Mouse (Mus musculus) gastrocnemius, postnatal 4 days (tissue): ENCODE results near the gene Ece1. TPM values are rescaled to one million over a fixed set of nuclear protein-coding genes. Genes with fewer than 3 reads are reported as not detected.

Source experiments
- DNase-seq, 2 experiments: peaks; one replicate each; pipeline ENCODE4 v3.0.0; 2021 to 2022; ENCODE audit warnings: low spot score in 2 of 2, mixed read lengths in 2 of 2
- total RNA-seq, 2 experiments: library from RNA; stranded (reverse); gene quantifications; 2 replicates each; pipeline ENCODE4 v1.2.3; 2021

The Ece1 gene
- total RNA-seq, 2 experiments from 2014 or later = 64.1 to 73.4 TPM

DNA sequence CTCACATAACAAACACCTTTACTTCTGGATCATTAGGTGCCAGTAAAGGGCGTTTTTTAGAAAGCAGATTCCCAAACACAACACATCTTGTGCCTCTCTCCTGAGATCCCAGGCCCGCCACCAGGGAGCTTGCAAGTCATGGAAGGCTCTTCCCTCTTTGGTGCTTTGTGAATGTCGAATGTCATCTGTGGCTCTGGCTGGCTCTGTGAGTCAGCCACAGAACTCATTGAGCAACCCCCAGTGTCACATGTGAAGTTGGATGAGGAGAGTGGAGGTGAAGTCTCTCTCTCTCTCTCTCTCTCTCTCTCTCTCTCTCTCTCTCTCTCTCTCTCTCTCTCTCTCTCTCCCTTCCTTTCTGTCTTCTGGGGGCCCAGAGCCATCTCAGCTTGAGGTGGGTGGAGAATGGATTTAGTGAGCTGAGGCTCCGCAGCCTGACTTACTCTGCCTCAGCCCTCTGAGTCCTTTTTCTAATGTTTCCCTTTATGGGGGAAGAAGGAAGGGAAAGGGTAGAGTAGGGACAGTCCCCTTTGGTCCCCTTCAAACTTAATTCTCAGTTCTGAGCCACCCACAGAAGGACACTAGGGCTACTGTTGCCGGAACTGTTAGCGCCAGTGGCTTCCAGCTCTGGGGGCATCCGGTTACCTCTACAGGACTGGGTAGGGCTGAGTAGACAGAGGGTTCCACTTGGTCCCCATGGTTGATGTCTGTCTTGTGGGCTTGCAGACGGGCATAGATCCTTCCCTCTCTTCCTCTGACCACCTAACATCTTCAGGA, 17.5 kb downstream of the Ece1 start:
- DNase-seq = no peak

DNA sequence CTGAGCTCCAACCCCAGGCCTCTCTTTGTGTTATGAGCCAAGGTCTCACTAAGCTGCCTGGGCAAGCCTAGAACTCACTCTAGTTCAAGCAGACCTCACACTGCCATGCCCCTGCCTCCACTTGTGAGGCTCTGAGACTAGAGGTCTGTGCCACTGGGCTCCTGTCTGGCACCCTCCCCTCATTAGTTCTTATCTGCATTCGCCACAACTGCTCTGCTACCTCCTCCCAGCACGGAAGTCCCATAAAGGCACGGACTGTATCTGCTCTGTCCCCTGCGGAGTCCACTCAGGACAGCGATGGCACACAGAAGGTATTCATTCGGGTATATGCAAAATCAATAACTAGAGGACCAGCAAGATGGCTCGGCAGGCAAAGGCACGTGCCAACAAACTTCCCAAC, 19.4 kb downstream of the Ece1 start:
- DNase-seq = no peak

GRCm38 (mm10) chr4:137882663-137883062, 20.6 kb downstream of the Ece1 start:
- DNase-seq = peak in 1 of 2 experiments; percentile 65

DNA sequence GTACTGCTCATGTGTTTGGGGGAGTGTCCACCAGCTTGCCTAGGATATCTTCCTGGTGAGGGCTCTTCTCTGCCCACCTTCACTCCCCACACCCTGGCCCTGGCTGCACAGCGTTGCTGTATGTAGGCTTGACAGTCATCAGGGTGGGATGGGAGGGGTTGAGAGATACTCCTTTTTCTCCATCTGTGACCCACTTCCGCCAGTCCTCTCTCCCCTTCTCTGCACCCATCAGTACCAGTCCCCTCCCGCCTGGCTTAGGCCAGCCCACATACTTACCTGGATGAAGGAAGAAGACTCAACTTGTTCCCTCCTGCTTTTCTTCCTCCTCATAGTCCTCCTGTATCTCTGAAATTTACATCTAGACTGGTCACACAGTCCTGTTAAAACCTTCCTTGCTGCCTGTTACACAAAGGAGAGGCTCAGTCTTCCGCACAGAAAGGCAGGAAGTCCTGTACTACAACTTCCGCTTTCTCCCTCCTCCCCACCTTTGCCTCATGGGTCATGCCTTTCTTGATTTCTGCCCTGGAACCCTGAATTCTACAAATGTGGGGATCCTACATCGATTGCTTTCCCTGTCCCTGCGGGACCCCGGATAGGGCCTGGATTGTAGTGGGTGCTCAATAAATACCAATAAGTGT, 21.6 kb downstream of the Ece1 start:
- DNase-seq = no peak

GRCm38 (mm10) chr4:137887337-137887992, 25.4 kb downstream of the Ece1 start:
- no peak for DNase-seq

DNA sequence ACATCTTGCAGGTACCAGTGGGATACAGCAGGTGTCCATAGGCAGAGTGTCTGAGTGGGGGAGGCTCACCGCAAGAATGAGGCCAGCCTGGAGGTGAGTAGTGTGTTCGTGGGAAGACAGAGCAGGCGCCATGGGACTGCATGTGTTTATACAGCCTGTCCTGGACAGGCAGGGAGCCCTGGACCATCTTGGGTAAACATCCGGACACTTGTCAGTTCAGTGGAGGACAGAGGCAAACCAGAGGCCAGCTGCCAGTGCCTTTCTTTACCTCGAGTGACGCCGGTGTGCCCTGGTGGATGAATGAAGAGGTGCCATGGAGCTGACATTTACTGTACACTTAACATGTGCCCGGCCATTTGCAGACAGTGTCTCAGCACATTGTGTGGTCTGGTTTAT, 26.0 kb downstream of the Ece1 start:
- no peak for DNase-seq

DNA sequence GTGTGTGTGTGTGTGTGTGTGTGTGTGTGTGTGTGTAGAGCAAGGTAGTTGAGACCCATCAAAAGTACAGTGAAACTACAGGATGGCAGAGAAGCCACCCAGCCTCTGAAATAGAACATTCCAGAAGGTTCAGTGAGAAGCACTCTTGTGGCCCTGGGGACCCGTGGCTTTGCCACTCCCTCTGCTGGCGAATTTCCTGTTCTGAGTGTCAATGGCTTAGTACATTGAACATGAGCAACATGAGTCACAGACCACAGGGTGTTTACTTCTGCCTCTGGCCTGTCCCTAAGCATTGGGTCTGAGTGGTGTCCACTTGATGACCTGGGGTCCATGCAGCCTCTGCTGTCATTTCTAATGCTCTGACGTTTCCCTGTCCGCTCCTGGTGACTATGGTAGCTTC, 28.6 kb downstream of the Ece1 start:
- no peak for DNase-seq

GRCm38 (mm10) chr4:137891553-137892145, 29.6 kb downstream of the Ece1 start:
- DNase-seq = no peak

DNA sequence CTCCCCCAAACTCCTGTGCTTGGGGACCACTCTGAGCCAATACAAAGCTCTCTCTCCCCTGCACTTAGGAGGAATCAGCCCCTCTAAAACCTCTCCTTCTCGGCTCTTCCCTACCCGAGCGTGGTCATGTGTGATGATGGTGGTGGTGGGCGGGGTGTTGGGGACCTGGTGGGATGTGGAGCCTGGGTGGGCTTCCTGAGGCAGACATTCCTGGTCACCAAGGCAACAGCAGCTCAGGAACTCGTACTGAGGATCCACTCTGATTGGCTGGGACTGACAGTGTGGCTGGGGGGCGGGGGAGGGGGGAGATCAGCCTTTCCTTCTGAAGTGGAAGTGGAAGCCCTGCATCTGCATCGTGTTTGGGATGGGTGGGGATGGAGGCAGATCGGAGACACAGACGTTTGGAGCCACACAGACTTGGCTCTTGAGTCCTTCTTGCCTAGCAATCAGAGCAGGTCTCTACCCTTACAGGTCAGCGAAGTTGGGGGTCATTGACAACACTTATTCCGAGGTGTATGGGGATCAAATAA, 30.7 kb downstream of the Ece1 start:
- DNase-seq = no peak

GRCm38 (mm10) chr4:137896612-137897297, 34.7 kb downstream of the Ece1 start:
- no peak for DNase-seq

- DNase-seq = peak; percentile 64 to 83
Observed at GRCm38 (mm10) chr4:137897298-137897612, 35.2 kb downstream of the Ece1 start.

DNA sequence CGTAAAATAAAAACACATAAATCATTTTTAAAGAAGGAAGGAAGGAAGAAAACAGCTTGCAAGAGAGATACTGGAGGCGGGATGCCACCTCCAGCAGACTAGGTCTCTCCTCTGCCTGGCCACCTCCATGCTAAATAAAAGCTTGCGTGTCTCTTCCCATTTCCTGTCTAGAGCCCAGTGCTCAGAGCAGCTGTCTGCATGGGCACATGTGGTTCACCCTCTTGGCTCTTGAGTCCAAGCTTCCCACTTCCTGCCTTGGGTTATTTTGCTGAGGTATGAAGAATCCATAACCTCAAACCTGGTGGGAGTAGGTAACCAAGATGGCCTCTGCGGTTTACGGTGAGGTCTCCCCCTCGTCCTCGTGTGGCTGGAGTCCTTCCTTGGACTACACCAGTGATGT, 36.5 kb downstream of the Ece1 start:
- DNase-seq = no peak

- no peak for DNase-seq
Observed at GRCm38 (mm10) chr4:137902268-137902667, 40.2 kb downstream of the Ece1 start.

DNA sequence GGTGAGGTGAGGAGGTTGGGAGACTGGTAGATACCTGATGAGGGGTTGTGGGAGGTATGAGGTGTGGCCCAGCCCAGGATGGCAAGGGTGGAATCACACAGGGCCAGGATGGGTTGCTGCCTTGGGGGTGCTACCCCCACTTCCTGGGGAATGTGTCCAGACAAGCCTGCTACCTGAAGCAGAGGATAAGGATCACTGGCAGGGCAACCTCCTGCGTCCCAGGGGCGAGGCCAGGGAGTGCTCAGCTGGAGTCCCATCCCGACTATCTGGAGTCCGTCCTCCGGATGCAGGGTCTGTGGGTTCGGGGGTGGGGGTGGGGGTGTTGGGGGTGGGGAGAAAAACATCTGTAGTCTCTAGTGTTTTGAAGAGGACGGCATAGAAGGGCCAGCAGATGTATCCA, 40.8 kb downstream of the Ece1 start:
- no peak for DNase-seq

GRCm38 (mm10) chr4:137904956-137905551, 43.0 kb downstream of the Ece1 start:
- DNase-seq = no peak

DNA sequence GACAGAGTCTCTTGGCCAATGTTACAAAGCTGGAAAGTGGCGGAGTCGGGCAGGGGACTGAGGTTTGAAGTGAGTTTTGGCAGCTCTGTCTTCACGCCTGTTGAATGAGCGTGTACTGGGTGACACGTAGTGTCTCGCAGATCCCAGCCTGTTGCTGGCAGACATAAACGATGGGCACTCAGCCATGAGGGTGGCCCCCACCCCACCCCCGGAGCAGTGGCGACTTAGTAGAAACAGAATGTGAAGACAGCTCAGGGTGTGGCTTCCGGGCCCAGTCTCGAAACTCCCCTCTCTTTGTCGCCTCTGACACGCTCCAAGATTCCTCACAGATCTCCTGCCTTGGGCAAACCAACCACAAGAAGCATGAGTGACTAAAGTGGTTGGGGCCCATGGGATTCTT, 45.9 kb downstream of the Ece1 start:
- no peak for DNase-seq

DNA sequence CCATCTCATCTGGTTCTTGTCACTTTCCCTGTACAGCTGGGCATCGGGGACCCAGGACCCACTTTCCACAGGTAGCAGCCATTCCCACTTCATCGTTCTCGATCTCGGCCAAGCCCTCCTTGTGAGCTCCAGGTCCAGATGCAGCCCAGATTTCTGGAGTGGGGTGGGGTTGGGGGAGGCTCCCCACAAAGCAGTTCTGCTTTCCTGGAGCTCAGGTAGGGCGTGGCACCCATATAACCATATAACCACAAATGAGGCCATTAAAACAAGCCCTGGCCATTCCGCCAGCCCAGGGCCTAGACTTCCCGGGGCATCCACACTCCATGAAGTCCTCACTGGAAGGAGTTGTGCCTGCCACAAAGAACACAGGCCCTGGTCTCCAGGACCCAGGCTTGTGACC, 46.5 kb downstream of the Ece1 start:
- no peak for DNase-seq

DNA sequence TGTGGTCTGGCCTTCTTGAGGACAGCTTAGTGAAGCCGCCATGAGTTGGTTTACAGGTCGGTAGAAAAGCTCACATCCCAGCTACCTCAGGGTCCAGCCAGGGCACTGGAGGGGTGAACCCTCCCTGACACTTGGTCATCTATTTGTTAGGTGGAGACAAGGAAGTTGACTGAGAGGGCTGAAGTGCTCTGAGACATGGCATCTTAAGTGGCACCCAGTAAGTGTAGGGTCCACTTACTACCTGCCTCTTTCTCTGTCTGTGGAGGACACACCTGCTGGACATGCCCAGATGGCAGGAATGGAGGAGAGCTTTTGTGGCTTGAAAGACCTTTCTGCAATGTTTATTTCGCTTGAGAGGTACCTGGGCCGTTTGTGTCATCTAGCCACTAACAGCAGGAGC, 46.9 kb downstream of the Ece1 start:
- no peak for DNase-seq

DNA sequence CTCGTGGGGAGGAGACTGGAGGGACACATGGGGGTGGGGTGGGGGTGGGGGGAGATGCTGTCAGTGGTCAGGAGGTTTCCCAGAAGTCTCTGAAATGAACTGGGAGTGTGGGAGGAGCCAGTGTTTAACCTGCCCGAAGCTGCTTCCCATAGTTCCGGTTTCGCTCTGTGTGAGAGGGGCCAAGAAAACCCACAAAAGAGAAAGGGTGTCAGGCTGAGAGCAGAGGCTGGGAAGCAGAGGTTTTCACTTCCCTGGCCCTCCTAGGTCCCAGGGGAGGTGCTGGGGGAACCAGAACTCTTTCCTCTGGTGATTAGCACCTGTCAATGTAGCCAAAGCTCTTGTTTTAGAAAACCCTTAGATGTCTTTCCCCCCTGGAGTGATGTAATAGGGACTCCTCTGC, 47.4 kb downstream of the Ece1 start:
- DNase-seq = no peak

DNA sequence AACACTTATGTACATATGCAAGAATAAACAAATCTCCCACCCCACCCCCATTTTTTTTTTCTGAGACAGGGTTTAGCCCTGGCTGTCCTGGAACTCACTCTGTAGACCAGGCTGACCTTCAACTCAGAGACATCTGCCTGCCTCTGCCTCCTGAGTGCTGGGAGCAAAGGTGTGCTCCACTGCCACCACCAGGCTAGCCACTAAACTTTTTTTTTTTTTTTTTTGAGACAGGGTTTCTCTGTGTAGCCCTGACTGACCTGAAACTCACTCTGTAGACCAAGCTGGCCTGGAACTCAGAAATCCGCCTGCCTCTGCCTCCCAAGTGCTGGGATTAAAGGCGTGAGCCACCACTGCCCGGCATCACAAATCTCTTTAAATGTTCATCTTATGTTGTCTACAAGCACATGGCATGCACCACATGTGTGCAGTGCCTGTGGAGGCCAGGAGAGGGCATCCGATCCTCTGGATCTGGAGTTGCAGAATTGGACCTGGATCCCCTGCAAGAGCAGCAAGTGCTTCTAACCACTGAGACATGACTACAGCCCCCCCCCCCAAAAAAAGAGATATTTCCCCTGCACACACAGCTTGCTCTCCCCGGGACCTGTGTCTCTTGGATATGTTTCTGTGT, 48.5 kb downstream of the Ece1 start:
- no peak for DNase-seq
